Mouse (Mus musculus) limb, embryonic 12.5 days (tissue): Measurements from ENCODE around the gene Scfd2. TPM values are rescaled to one million over a fixed set of nuclear protein-coding genes. Genes with fewer than 3 reads are reported as not detected.

ENCODE experiments used
- ATAC-seq: fragments of 200-750 bp; cut with Nextera tagmentation; 2 replicates; pipeline ENCODE4 v1.8.0; 2017; ENCODE audit warnings: low read depth, moderate TSS enrichment; ENCODE audit not compliant: insufficient number of reproducible peaks, insufficient read depth, low FRiP score, low TSS enrichment
- H3K27ac ChIP-seq: fragments of 300-500 bp; sonication (generic); 2 replicates; pipeline ENCODE4 v1.5.1; 2016; ENCODE audit warnings: mild to moderate bottlenecking, moderate library complexity
- H3K27me3 ChIP-seq: fragments of 300-500 bp; sonication (generic); 2 replicates; pipeline ENCODE4 v1.6.1; 2016; ENCODE audit warnings: mild to moderate bottlenecking, moderate library complexity
- H3K36me3 ChIP-seq: fragments of 300-500 bp; sonication (generic); 2 replicates; pipeline ENCODE4 v1.6.1; 2016; ENCODE audit warnings: mild to moderate bottlenecking, moderate library complexity
- H3K4me1 ChIP-seq: fragments of 300-500 bp; sonication (generic); replicated peaks from 2 replicates; pipeline ENCODE4 v1.6.1; 2016
- H3K4me2 ChIP-seq: fragments of 300-500 bp; sonication (generic); 2 replicates; pipeline ENCODE4 v1.6.1; 2016; ENCODE audit warnings: mild to moderate bottlenecking, moderate library complexity
- H3K4me3 ChIP-seq: fragments of 300-500 bp; sonication (generic); replicated peaks from 2 replicates; pipeline ENCODE4 v1.5.1; 2016; ENCODE audit warnings: mild to moderate bottlenecking
- H3K9ac ChIP-seq: fragments of 300-500 bp; sonication (generic); replicated peaks from 2 replicates; pipeline ENCODE4 v1.6.1; 2016; ENCODE audit warnings: mild to moderate bottlenecking, moderate library complexity
- H3K9me3 ChIP-seq: fragments of 300-500 bp; sonication (generic); 2 replicates; pipeline ENCODE4 v1.6.1; 2016; ENCODE audit warnings: mild to moderate bottlenecking, moderate library complexity
- WGBS: fragments of 180-500 bp; shearing (Covaris S2); methylation state at CpG from one replicate; pipeline ENCODE4 v1.1.7; 2016; 5-methylcytosine and 5-hydroxymethylcytosine counted together
- polyA plus RNA-seq: library from polyadenylated mRNA; unstranded; fragments of >200 nt; fragmentation: Nextera tagmentation; extraction: Ambion mirVana; gene quantifications from 2 replicates; pipeline ENCODE4 v1.2.1, GENCODE M21; 2016

Scfd2 gene
- polyA plus RNA-seq, 1 experiment from 2014 or later: 19.1 TPM

DNA sequence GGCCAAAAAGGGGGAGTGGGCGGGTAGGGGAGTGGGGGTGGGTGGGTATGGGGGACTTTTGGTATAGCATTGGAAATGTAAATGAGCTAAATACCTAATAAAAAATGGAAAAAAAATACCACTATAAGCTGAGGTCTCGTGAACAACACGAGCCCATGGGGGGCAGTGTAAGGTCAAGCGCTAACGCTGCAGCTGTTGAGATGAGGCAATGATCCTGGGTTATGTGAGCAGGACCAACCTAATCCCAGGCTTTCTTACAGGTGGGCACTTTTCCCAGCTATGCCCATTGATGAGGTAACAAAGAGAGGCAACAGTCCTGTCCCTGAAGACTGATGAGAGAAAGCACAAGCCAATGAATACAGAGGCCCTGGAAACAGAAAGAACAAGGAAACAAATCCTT, 126.7 kb downstream of the Scfd2 start:
- Histone ChIP-seq H3K4me2 (no peak overlapping the region), H3K9ac (no peak overlapping the region), H3K4me3 (no peak overlapping the region), H3K9me3 (no peaks in the 10 kb centered on the region), H3K27me3 (no peaks in the 10 kb centered on the region), H3K4me1 (peaks cover 38% of the 10 kb centered on the region), H3K36me3 (no peaks in the 10 kb centered on the region), H3K27ac (peak overlapping the region; percentile 29; the same call in 1 of the 2 replicates)
- 0 out of 2 replicates have a peak, but pooled peaks have one; percentile 52 for ATAC-seq
- WGBS: 59% methylated on average over 4 of the region's 5 CpGs

DNA sequence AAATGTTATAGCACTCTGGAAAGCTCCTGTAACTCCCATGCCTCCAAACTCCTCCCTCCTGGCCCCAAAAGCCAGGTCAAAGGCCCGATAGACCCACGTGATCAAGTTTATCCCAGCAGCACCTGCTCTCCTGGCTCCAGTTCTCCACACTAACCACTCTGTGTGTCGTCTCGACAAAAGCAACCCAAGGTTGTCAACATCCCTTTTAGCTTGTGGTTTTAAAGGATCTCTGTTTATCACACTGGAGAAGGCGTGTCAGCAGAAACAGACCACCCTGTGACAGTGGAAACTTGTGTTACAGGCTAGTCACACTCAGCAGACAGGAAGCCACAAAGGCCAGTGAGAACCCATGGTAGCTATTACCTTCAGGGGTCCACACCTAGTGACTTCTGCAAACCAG, 127.5 kb downstream of the Scfd2 start:
- Histone ChIP-seq H3K27me3 (no peaks in the 10 kb centered on the region), H3K9me3 (no peaks in the 10 kb centered on the region), H3K4me2 (no peak overlapping the region), H3K4me3 (no peak overlapping the region), H3K9ac (no peak overlapping the region), H3K4me1 (peaks cover 38% of the 10 kb centered on the region), H3K36me3 (no peaks in the 10 kb centered on the region), H3K27ac (0 out of 2 replicates have a peak overlapping the region, but pooled peaks have one; percentile 23)
- no peak for ATAC-seq
- WGBS: 58% methylated on average over 5 of the region's 5 CpGs

DNA sequence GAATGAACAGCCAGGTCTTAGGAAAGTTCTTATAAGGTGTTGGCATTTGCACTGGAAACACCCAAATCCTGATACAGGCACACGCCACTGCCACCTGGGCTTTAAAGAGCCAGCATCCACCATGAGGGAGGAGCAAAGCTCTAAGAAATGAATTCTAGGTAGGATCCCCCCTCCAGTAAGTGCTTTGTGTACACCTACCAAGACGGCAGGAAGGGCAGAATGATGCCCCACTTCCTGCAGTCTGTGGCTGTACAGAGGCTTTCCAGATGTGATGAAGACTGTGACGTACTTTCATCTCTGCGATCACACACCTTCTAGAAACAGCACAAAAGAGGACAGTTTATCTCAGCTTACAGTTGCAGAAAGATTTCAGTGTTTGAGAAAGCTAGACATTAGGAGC, 128.9 kb downstream of the Scfd2 start:
- Histone ChIP-seq H3K27ac (peak overlapping the region; percentile 81), H3K9me3 (no peaks in the 10 kb centered on the region), H3K27me3 (no peaks in the 10 kb centered on the region), H3K4me2 (no peak overlapping the region), H3K9ac (no peak overlapping the region), H3K4me3 (no peak overlapping the region), H3K36me3 (no peaks in the 10 kb centered on the region), H3K4me1 (peaks cover 38% of the 10 kb centered on the region)
- 42% methylated on average over 4 of the region's 4 CpGs for WGBS
- ATAC-seq: no peak

DNA sequence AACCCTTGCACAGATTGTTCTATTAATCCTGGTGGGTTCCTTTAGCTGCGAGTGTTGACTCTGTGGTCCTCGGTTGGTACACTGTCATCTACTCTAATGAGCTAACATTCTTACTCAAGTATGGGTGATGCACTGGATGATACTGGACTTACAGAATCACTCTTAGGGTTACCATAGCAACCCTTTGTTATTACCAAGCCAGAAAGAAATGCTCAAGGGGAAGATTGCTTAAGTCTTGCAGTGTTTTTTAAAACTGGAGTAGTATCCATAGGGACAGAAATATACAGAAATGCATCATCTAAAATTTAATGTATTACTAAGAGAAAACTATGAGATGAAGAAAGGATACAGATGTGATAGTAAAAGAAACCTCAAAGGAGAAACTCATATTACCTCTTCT, 139.8 kb downstream of the Scfd2 start:
- Histone ChIP-seq H3K9me3 (no peaks in the 10 kb centered on the region), H3K4me1 (peaks cover 57% of the 10 kb centered on the region), H3K9ac (0 out of 2 replicates have a peak overlapping the region, but pooled peaks have one; percentile 8)

DNA sequence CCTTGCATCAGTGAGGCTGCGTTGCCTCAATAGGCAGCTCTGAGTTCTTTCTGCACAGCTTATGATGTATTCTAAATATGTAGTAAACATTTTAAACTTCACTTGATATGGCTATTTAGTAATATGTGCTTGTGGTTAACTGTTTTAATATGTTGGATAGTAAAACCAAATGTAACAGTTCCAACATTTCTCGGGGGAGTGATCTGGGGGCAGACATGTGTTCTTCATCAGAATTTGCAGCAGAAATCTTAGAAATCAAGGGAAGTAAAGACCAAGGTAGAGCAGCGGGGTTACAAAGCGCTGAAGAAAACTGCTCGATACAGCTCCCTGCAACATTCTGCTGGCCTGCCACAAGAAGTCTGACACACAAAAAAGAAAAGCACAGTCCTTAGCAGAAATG, 140.2 kb downstream of the Scfd2 start:
- peaks cover 57% of the 10 kb centered on the region for H3K4me1 ChIP-seq
- H3K9ac ChIP-seq: 0 out of 2 replicates have a peak overlapping the region, but pooled peaks have one; percentile 8
- 39% methylated on average over 5 of the region's 5 CpGs for WGBS
- no peaks in the 10 kb centered on the region for H3K27me3 ChIP-seq
- no peak for ATAC-seq
- peak overlapping the region; percentile 88 for H3K27ac ChIP-seq
- H3K4me2 ChIP-seq: no peak overlapping the region
- no peak overlapping the region for H3K4me3 ChIP-seq
- no peaks in the 10 kb centered on the region for H3K36me3 ChIP-seq
- no peaks in the 10 kb centered on the region for H3K9me3 ChIP-seq

More for the DNA sequence above, 139.8 kb downstream of the Scfd2 start:
- WGBS: 71% methylated on average over 2 of the region's 2 CpGs
- Histone ChIP-seq H3K4me2 (no peak overlapping the region), H3K36me3 (no peaks in the 10 kb centered on the region), H3K27ac (peak overlapping the region; percentile 88), H3K27me3 (no peaks in the 10 kb centered on the region), H3K4me3 (no peak overlapping the region)
- no peak for ATAC-seq

DNA sequence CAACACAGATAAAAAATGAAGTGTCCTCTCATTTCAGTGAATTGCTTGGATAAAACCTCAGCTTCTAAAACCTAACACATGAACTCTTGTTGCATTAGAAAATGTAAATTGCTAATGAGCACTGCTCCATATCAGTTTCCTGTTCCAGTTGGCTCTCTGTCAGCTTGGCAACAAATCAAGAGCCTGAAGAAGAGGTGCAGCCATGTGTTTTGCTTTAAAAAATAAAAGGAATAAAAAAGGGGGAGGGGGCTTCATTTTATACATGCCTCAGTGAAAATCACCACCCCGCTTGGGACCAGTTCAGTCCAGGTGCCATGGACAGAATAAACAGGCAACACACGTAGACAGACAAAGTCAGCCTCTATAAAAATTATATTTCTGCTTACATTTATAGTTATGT, 142.7 kb downstream of the Scfd2 start:
- 27% methylated on average over 2 of the region's 2 CpGs for WGBS
- H3K9me3 ChIP-seq: no peaks in the 10 kb centered on the region
- H3K4me1 ChIP-seq: peaks cover 52% of the 10 kb centered on the region
- H3K4me3 ChIP-seq: no peak overlapping the region
- H3K27me3 ChIP-seq: no peaks in the 10 kb centered on the region
- no peak for ATAC-seq
- no peaks in the 10 kb centered on the region for H3K36me3 ChIP-seq
- peak overlapping the region; percentile 85 for H3K27ac ChIP-seq
- H3K4me2 ChIP-seq: peak overlapping the region; percentile 24; the same call in 1 of the 2 replicates
- H3K9ac ChIP-seq: no peak overlapping the region

DNA sequence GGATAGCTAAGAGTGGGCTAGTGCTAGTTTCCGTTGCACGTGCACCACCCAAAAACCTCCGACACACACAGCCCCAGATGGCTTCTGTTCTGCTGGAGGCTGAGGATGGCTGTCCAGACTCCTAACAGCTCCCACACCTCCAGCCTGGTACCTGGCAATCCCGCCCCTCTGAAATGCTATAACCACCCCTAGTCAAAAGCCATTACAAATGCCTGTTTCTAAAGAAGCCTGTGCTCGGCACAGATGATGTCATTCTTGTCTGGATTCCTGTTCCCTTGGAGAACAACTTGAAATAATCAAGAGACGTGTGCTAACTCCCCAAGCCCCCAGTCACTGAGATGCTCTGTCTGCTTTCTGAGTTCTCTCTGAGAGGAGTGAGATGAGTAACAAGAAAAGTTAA, 143.5 kb downstream of the Scfd2 start:
- ATAC-seq: peak; percentile 73
- H3K9ac ChIP-seq: no peak overlapping the region

DNA sequence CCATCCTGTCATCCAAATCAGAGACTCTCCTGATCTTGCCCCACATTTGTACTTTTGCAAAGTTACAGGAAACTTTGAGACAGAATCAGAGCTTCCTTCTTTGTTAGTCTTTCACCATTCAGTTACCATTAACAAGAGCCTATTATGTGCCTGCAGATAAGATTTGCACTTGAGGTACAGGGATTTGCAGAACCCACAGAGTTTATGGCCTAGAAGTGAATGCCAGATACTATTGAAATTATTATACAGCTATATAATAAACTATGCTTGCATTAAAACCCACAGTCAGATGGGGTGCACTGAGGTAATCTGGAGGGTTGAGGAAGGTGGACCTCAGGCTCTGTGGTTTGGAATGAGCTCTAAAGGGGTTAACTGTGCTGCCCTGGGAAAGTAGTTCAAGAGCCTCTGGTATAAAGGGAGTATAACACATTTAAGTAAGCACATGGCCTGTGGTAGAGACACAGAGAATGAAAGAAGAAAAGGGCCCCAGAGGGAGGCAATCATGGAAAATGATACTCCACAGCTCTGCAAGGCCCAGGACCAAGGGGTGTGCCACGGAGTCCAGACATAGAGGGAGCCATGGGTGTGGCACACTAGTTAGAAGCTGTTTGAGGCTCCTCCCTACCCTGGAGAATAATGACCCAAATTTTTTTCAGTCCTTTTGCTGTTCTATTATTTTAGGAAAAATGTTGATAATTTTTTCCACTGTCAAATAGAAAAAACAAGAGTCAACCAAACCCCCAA, 144.2 kb downstream of the Scfd2 start:
- 33% methylated on average over 1 of the region's 1 CpGs for WGBS
- 0 out of 2 replicates have a peak, but pooled peaks have one; percentile 53 for ATAC-seq

More for the DNA sequence above, 143.5 kb downstream of the Scfd2 start:
- Histone ChIP-seq H3K4me3 (no peak overlapping the region), H3K27me3 (no peaks in the 10 kb centered on the region), H3K9me3 (no peaks in the 10 kb centered on the region), H3K27ac (peak overlapping the region; percentile 85), H3K36me3 (no peaks in the 10 kb centered on the region), H3K4me2 (peak overlapping the region; percentile 24; the same call in 1 of the 2 replicates), H3K4me1 (peaks cover 52% of the 10 kb centered on the region)
- WGBS: 30% methylated on average over 6 of the region's 6 CpGs

DNA sequence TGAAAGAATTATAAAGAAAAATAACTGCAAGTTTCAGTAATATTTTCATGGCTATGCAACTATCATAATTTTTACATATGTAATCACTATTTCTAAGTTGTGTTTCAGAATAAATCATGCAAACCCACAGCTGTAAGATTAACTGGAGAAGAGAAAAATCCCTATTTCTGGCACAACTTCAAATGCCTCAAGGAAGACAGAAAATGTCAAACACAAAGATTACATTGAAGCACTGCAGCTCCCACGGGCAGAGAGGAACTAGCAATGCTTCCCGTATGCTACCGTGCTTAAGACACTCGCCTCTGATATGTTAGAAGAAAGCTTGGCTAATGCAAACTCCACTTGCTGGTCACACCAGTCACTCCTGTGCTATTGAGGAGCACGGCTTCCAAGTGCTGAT, 151.5 kb downstream of the Scfd2 start:
- Histone ChIP-seq H3K9ac (no peak overlapping the region), H3K9me3 (no peaks in the 10 kb centered on the region), H3K27ac (no peak overlapping the region), H3K4me3 (no peak overlapping the region), H3K36me3 (no peaks in the 10 kb centered on the region), H3K27me3 (no peaks in the 10 kb centered on the region), H3K4me2 (no peak overlapping the region), H3K4me1 (no peaks in the 10 kb centered on the region)
- ATAC-seq: no peak
- 72% methylated on average over 5 of the region's 5 CpGs for WGBS

More for the DNA sequence above, 144.2 kb downstream of the Scfd2 start:
- H3K9ac ChIP-seq: no peak overlapping the region
- no peaks in the 10 kb centered on the region for H3K9me3 ChIP-seq
- no peak overlapping the region for H3K4me3 ChIP-seq
- H3K4me2 ChIP-seq: no peak overlapping the region
- H3K36me3 ChIP-seq: no peaks in the 10 kb centered on the region
- H3K4me1 ChIP-seq: peaks cover 44% of the 10 kb centered on the region
- H3K27ac ChIP-seq: peak overlapping the region; percentile 85
- no peaks in the 10 kb centered on the region for H3K27me3 ChIP-seq

DNA sequence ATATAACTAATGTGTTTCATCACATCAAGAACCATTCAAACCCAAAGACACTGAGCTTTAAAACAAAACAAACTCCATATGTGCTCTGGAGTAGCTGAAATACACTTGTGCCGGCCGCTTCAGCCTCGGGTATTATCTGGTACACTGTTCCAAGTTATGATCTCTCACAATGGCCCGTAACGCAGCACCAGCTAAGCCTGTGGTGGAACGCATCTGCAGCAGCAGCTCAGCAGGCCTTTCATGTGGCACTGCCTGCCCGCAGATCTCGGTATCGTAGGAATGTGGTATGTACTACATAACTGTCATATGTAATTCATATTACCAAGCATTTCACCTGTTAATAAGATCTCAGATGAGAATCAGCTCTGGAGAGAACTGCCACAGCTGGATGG, 164.9 kb downstream of the Scfd2 start:
- no peaks in the 10 kb centered on the region for H3K36me3 ChIP-seq
- peak overlapping the region; percentile 32; the same call in 1 of the 2 replicates for H3K27ac ChIP-seq
- no peak overlapping the region for H3K4me3 ChIP-seq
- ATAC-seq: no peak
- peaks cover 28% of the 10 kb centered on the region for H3K4me1 ChIP-seq
- no peak overlapping the region for H3K4me2 ChIP-seq
- WGBS: 52% methylated on average over 9 of the region's 9 CpGs
- H3K9ac ChIP-seq: no peak overlapping the region
- no peaks in the 10 kb centered on the region for H3K9me3 ChIP-seq
- no peaks in the 10 kb centered on the region for H3K27me3 ChIP-seq

DNA sequence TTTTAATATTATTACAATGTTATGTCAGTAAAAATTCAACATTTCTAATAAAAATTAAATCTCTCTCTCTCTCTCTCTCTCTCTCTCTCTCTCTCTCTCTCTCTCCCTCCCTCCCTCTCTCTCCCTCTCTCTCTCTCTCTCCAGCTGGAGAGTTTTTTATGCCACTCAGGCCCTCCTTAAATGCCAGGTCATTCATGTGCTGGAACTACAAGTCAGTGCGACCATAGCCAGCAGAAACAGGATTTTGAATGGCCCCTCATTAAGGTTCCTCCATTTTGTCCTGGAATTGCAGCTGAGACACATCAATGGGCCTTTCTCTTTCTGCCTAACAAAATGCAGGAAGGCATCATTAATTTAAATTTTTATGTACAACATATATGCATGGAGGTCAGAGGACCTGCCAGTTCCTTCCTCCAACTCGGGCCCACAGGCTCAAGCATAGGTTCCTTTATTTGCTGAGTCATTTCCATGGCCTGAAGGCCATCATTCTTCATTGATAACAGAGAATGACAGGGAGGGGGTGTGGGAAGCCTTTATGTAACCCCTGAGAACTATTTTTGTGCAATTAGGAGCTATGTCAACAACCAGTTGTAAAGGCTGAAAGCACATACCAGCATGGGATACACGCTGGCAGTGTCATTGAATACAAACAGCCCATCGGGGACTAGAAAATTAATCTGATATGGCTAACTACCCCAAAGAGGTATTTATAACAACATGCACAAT, 165.4 kb downstream of the Scfd2 start:
- Histone ChIP-seq H3K4me2 (no peak overlapping the region), H3K9me3 (no peaks in the 10 kb centered on the region), H3K36me3 (no peaks in the 10 kb centered on the region), H3K4me3 (no peak overlapping the region), H3K4me1 (peaks cover 28% of the 10 kb centered on the region), H3K27me3 (no peaks in the 10 kb centered on the region), H3K9ac (no peak overlapping the region), H3K27ac (0 out of 2 replicates have a peak overlapping the region, but pooled peaks have one; percentile 32)
- WGBS: 49% methylated on average over 4 of the region's 4 CpGs
- ATAC-seq: no peak
